Mouse (Mus musculus): ENCODE measurements at regions not wholly inside any gene's neighbourhood (a gene's known extent, or its start where the extent isn't known, plus 50 kb on each side); places are given as distances from the start of the nearest gene placed in this dataset.
"Not testable (repeated sequence)": the region's sequence is repeated elsewhere in the genome, so short reads cannot be mapped to it uniquely, and the experiment has no call there.

- Histone ChIP-seq H3K27ac (no peak overlapping the region), H3K4me2 (ENCODE audit: low read depth, low read length) (no peak overlapping the region), H3K27me3 (ENCODE audit: insufficient read depth, low read length) (no peaks in the 10 kb centered on the region), H3K4me3 (ENCODE audit: low read length) (no peak overlapping the region), H3K9me3 (ENCODE audit: low read length) (no peaks in the 10 kb centered on the region), H3K36me3 (ENCODE audit: insufficient read depth, low read length) (no peaks in the 10 kb centered on the region), H3K9ac (replicated peaks; ENCODE audit: low read length) (no peak overlapping the region), H3K4me1 (ENCODE audit: insufficient read depth, low read length) (no peaks in the 10 kb centered on the region)
- ATAC-seq (no peak), DNase-seq (ENCODE audit: low spot score) (no peak)
- WGBS: 82% methylated on average over 1 of the region's 1 CpGs
- no peak for TF ChIP-seq CTCF (IDR thresholded peaks at IDR 0.05; ENCODE audit: low read depth)
These were observed 203.8 kb upstream of the Ptprz1 start for GRCm38 (mm10) chr6:22671524-22671923.

GRCm38 (mm10) chr6:22668190-22668975 lies 206.9 kb upstream of the Ptprz1 start:
- H3K4me2 ChIP-seq (ENCODE audit: low read depth, low read length): no peak overlapping the region
- H3K9ac ChIP-seq (replicated peaks; ENCODE audit: low read length): no peak overlapping the region
- no peak overlapping the region for H3K4me3 ChIP-seq (ENCODE audit: low read length)
- no peak overlapping the region for H3K27ac ChIP-seq
- 79% methylated on average over 7 of the region's 7 CpGs for WGBS
- H3K9me3 ChIP-seq (ENCODE audit: low read length): no peaks in the 10 kb centered on the region
- DNase-seq (ENCODE audit: low spot score) (peak; percentile 21), ATAC-seq (no peak)
- H3K36me3 ChIP-seq (ENCODE audit: insufficient read depth, low read length): no peaks in the 10 kb centered on the region
- no peaks in the 10 kb centered on the region for H3K4me1 ChIP-seq (ENCODE audit: insufficient read depth, low read length)
- TF ChIP-seq CTCF (IDR thresholded peaks at IDR 0.05; ENCODE audit: low read depth): no peak
- H3K27me3 ChIP-seq (ENCODE audit: insufficient read depth, low read length): no peaks in the 10 kb centered on the region

- H3K36me3 ChIP-seq (ENCODE audit: insufficient read depth, low read length); ATAC-seq; H3K27ac ChIP-seq; H3K27me3 ChIP-seq (ENCODE audit: insufficient read depth, low read length); DNase-seq (ENCODE audit: low spot score); H3K4me3 ChIP-seq (ENCODE audit: low read length); H3K4me2 ChIP-seq (ENCODE audit: low read depth, low read length); H3K4me1 ChIP-seq (ENCODE audit: insufficient read depth, low read length); H3K9me3 ChIP-seq (ENCODE audit: low read length); H3K9ac ChIP-seq (replicated peaks; ENCODE audit: low read length): not testable (repeated sequence)
- WGBS: 97% methylated on average over 14 of the region's 15 CpGs
These were observed 217.9 kb upstream of the Ptprz1 start for GRCm38 (mm10) chr6:22657401-22657800.

GRCm38 (mm10) chr6:22640100-22640499 lies 235.2 kb upstream of the Ptprz1 start:
- no peak for DNase-seq (ENCODE audit: low spot score)
- no peak for ATAC-seq
- no peak overlapping the region for H3K4me3 ChIP-seq (ENCODE audit: low read length)

GRCm38 (mm10) chr6:22635141-22635540 lies 240.2 kb upstream of the Ptprz1 start:
- H3K4me2 ChIP-seq (ENCODE audit: low read depth, low read length): no peak overlapping the region
- H3K4me3 ChIP-seq (ENCODE audit: low read length): no peak overlapping the region
- H3K36me3 ChIP-seq (ENCODE audit: insufficient read depth, low read length): no peaks in the 10 kb centered on the region
- H3K9ac ChIP-seq (replicated peaks; ENCODE audit: low read length): no peak overlapping the region
- no peaks in the 10 kb centered on the region for H3K4me1 ChIP-seq (ENCODE audit: insufficient read depth, low read length)
- TF ChIP-seq CTCF (IDR thresholded peaks at IDR 0.05; ENCODE audit: low read depth): no peak
- no peak overlapping the region for H3K27ac ChIP-seq
- WGBS: 88% methylated on average over 3 of the region's 3 CpGs
- ATAC-seq (no peak), DNase-seq (ENCODE audit: low spot score) (no peak)
- no peaks in the 10 kb centered on the region for H3K27me3 ChIP-seq (ENCODE audit: insufficient read depth, low read length)
- no peaks in the 10 kb centered on the region for H3K9me3 ChIP-seq (ENCODE audit: low read length)

More at GRCm38 (mm10) chr6:22640100-22640499, 235.2 kb upstream of the Ptprz1 start:
- H3K9me3 ChIP-seq (ENCODE audit: low read length): no peaks in the 10 kb centered on the region
- H3K27ac ChIP-seq: no peak overlapping the region
- no peaks in the 10 kb centered on the region for H3K27me3 ChIP-seq (ENCODE audit: insufficient read depth, low read length)
- TF ChIP-seq CTCF (IDR thresholded peaks at IDR 0.05; ENCODE audit: low read depth): no peak
- H3K9ac ChIP-seq (replicated peaks; ENCODE audit: low read length): no peak overlapping the region
- no peak overlapping the region for H3K4me2 ChIP-seq (ENCODE audit: low read depth, low read length)
- H3K36me3 ChIP-seq (ENCODE audit: insufficient read depth, low read length): no peaks in the 10 kb centered on the region
- no peaks in the 10 kb centered on the region for H3K4me1 ChIP-seq (ENCODE audit: insufficient read depth, low read length)

- no peak for TF ChIP-seq CTCF (IDR thresholded peaks at IDR 0.05; ENCODE audit: low read depth)
- Histone ChIP-seq H3K9me3 (ENCODE audit: low read length) (no peaks in the 10 kb centered on the region), H3K9ac (replicated peaks; ENCODE audit: low read length) (no peak overlapping the region), H3K4me3 (ENCODE audit: low read length) (no peak overlapping the region), H3K4me1 (ENCODE audit: insufficient read depth, low read length) (no peaks in the 10 kb centered on the region), H3K36me3 (ENCODE audit: insufficient read depth, low read length) (no peaks in the 10 kb centered on the region), H3K27me3 (ENCODE audit: insufficient read depth, low read length) (no peaks in the 10 kb centered on the region), H3K4me2 (ENCODE audit: low read depth, low read length) (no peak overlapping the region), H3K27ac (no peak overlapping the region)
- ATAC-seq (no peak), DNase-seq (ENCODE audit: low spot score) (no peak)
- 73% methylated on average over 5 of the region's 5 CpGs for WGBS
These were observed 240.6 kb upstream of the Ptprz1 start for GRCm38 (mm10) chr6:22634740-22635139.

- Histone ChIP-seq H3K27me3 (ENCODE audit: insufficient read depth, low read length) (no peaks in the 10 kb centered on the region), H3K9ac (replicated peaks; ENCODE audit: low read length) (no peak overlapping the region), H3K4me1 (ENCODE audit: insufficient read depth, low read length) (no peaks in the 10 kb centered on the region), H3K36me3 (ENCODE audit: insufficient read depth, low read length) (no peaks in the 10 kb centered on the region), H3K27ac (no peak overlapping the region), H3K4me3 (ENCODE audit: low read length) (no peak overlapping the region), H3K9me3 (ENCODE audit: low read length) (no peaks in the 10 kb centered on the region), H3K4me2 (ENCODE audit: low read depth, low read length) (no peak overlapping the region)
- DNase-seq (ENCODE audit: low spot score) (peak; percentile 4), ATAC-seq (no peak)
- TF ChIP-seq CTCF (IDR thresholded peaks at IDR 0.05; ENCODE audit: low read depth): no peak
- 59% methylated on average over 5 of the region's 5 CpGs for WGBS
These were observed 235.5 kb upstream of the Fam3c start for GRCm38 (mm10) chr6:22591592-22591991.

Data from hindbrain, postnatal 0 days (tissue).